Comparison of ENCODE assay signal across 22 mouse cellular contexts in the genomic region with DNA sequence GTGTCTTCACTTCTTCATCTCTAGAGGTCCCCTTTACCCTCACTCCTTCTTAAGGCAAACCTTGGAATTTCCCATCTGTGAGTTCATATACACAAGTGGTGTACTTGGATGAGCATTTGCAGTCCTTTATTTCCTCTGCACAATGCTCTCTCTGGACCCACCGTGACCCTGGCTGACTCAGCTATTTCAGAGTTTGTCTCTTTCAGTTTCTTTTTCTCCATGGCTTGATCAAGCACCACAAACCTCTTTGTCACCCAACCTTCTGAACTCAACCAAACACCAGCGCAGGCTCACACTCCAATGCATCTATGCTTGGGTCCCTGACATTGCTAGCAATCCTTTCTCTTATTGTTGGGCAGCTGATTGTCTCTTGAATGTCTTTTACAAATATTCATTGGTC.
DNase-seq lines count a peak whose midpoint lies in the region; ATAC-seq lines count a peak whose summit lies in the region.
"Had no signal": no experiment of that assay in that cellular context is flagged by ENCODE, and none has a peak within 500 bp of the region (broad histone marks: within the 10 kb centered on the region; RNA-seq: fewer than 3 reads in every experiment).

No protein-coding gene starts in this region.

- intact Hi-C loops in gastrocnemius, postnatal 36 days (cut with DNase I) = no loop called here

- ATAC-seq in CD4-positive, CD25-positive, alpha-beta regulatory T cell, adult 4 months = peak; percentile 63
- ATAC-seq in activated CD4-positive, CD25-positive, alpha-beta regulatory T cell, adult 4 months = peak; percentile 66
- ATAC-seq in megakaryocyte, adult 5-6 weeks (ENCODE audit: poor library complexity, severe bottlenecking) = 0 out of 2 replicates have a peak, but pooled peaks have one; percentile 27
- ATAC-seq: intestine, embryonic 15.5 days; Patski had no signal

- peak; percentile 40 for DNase-seq in 416B (ENCODE audit: low read depth)
- DNase-seq in layer of hippocampus, adult 18-20 months (ENCODE audit: low spot score in 2 of 2) = no peak
- DNase-seq in right cerebral cortex, postnatal 14 days = no peak
- DNase-seq in gastrocnemius, postnatal 36 days = no peak
- DNase-seq: adrenal gland, postnatal 14 days; cerebellum, adult 11-12 months; cerebellum, adult 9-11 months; gastrocnemius, postnatal 25 days; heart, adult 2 months; heart, postnatal 4 days; kidney, adult 8-10 months; kidney, postnatal 4 days; layer of hippocampus, adult 9-11 months; liver; lung, embryonic 14.5 days; lung, postnatal 14 days; thymus, postnatal 14 days had no signal
